Mouse (Mus musculus): ENCODE data around the gene Atp6v0a1.

DNA sequence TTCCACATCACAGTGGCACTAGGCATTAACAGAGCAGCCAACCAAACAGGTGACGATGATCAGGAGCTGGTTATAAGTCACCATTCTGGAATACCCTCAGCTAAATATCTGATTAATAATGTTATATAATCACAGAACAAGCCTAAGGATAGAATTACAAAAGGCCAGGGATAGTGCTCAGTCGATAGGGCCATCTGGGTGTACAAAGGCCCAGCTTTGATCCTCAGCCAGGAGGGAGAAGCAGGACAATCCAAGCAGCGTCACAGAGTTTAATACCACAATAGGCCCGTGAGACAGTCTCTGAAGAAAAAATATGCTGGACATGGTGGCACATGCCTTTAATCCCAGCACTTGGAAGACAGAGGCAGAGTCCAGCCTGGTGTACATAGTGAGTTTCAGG is 100.1 kb downstream of the Atp6v0a1 start:
- TF ChIP-seq CTCF (IDR thresholded peaks at IDR 0.05; ENCODE audit: control insufficient read depth, insufficient read depth, insufficient read length): no peak
- TF ChIP-seq MAX (IDR thresholded peaks at IDR 0.05): no peak
- no peak for TF ChIP-seq USF1 (IDR thresholded peaks at IDR 0.05; ENCODE audit: low read depth)
- no peak for TF ChIP-seq CEBPB (IDR thresholded peaks at IDR 0.05; ENCODE audit: low read depth)
- TF ChIP-seq MYOG (IDR thresholded peaks at IDR 0.05; ENCODE audit: control insufficient read depth, extremely low read depth, insufficient read length): no peak
- no peak for TF ChIP-seq MYOD1 (IDR thresholded peaks at IDR 0.05; ENCODE audit: control insufficient read depth, insufficient read length, low read depth)
- TF ChIP-seq FOSL1 (IDR thresholded peaks at IDR 0.05; ENCODE audit: insufficient read depth, low read length, poor library complexity, severe bottlenecking): no peak

Data from C2C12 (cell line).